Mouse (Mus musculus) macrophage (primary cell): ENCODE measurements around the gene Zfp28. TPM values are rescaled to one million over a fixed set of nuclear protein-coding genes. Genes with fewer than 3 reads are reported as not detected.
"Not testable (repeated sequence)": the region's sequence is repeated elsewhere in the genome, so short reads cannot be mapped to it uniquely, and the experiment has no call there.

ENCODE experiments used
- H3K27ac ChIP-seq: fragments of 350-480 bp; formaldehyde crosslinking; 2 replicates; pipeline ENCODE4 v1.9.0; 2021
- H3K36me3 ChIP-seq: fragments of 350-480 bp; formaldehyde crosslinking; 2 replicates; pipeline ENCODE4 v1.9.0; 2021; ENCODE audit errors: inconsistent target
- H3K4me3 ChIP-seq: fragments of 350-480 bp; formaldehyde crosslinking; 2 replicates; pipeline ENCODE4 v1.9.0; 2021; ENCODE audit errors: inconsistent target
- H3K79me2 ChIP-seq: fragments of 350-480 bp; formaldehyde crosslinking; 2 replicates; pipeline ENCODE4 v1.9.0; 2021; ENCODE audit errors: inconsistent target
- WGBS: methylation state at CpG from one replicate; pipeline ENCODE4 v1.1.7; 2026; ENCODE audit warnings: inconsistent platforms; ENCODE audit not compliant: missing documents; 5-methylcytosine and 5-hydroxymethylcytosine counted together
- polyA plus RNA-seq: library from polyadenylated mRNA; stranded (reverse); fragments of 250-400 nt; gene quantifications from 3 replicates; pipeline ENCODE4 v1.2.4, GENCODE M21; 2018; ENCODE audit warnings: inconsistent platforms
- total RNA-seq, 78 experiments: library from RNA; depleted of rRNA; stranded (reverse); fragments of 250-400 nt; gene quantifications; 1 replicate in 9 of 78; 2 replicates in 24 of 78; 3 replicates in 43 of 78; 4 replicates in 2 of 78; pipeline ENCODE4 v1.2.4; 2018; ENCODE audit warnings: inconsistent platforms in 56 of 78

The Zfp28 gene
- 10 to 100 TPM; 15.3 to 73.2 (median 39.6) TPM for total RNA-seq (2018; cell fraction: chromatin; rRNA removed)
- total RNA-seq (2018; cell fraction: cytosol; rRNA removed) = 1 to 10 TPM; 1.7 to 8.3 (median 4.2) TPM
- 10 to 100 TPM in 22 of 26 experiments, 1 to 10 TPM in 4; 5.6 to 42.7 (median 18.0) TPM for total RNA-seq (2018; cell fraction: nucleus; rRNA removed)
- polyA plus RNA-seq = 6.1 to 7.1 TPM (median 6.9 TPM) in 3 replicates

DNA sequence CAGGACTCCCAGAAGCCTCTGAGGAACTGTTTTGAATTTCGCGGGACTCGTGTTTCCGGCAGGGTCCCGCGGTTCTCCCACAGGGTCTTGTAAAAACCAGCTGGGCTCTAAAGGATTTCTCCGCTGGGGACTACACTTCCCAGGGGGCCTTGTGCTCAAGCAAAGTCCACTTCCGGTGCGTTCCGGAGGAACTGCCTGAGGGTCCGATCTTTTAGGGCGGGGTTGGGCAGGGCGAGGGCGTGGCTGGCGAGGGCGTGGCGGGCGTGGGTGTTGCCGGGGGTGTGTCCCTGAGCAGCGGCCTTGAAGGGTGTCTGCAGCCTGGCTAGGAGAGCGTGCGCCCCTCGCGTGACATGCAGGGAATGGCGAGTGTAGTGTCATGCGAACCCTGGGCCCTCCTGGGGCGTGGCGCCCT, at the start of gene Zfp28:
Zfp28 (plus strand) TSS at position 252 of the 412 bp plus-strand sequence.
- WGBS = 0% methylated on average over 28 of the region's 28 CpGs
- peaks cover 8% of the 10 kb centered on the region; the same call in 1 of the 2 replicates for H3K36me3 ChIP-seq
- peak within 1 kb of the TSS; percentile 47 for H3K4me3 ChIP-seq
- peak within 1 kb of the TSS; percentile 21; the same call in 1 of the 2 replicates for H3K27ac ChIP-seq
- H3K79me2 ChIP-seq = no peaks in the 10 kb centered on the region

DNA sequence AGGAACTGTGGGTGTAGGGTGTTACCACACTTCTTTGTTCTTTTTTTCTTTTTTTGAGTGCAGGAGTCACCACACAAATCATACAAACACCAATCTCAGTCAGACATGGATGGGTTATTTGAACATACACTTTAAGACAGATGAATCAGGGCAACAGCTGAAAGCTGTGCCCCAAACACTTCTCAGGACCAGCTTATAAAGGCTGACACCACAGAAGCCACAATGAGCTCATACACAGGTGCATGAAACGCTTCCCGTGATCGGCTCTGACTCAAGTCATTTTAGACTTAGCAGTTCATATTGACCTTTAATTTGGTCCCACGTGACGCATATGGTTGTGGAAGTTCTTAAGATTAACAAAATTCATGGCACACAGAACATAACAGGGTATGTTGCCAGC, 43.2 kb upstream of the Zfp28 start:
- Histone ChIP-seq H3K4me3 (no peak overlapping the region), H3K36me3 (no peaks in the 10 kb centered on the region), H3K27ac (no peak overlapping the region), H3K79me2 (no peaks in the 10 kb centered on the region)
- WGBS = 89% methylated on average over 5 of the region's 5 CpGs

DNA sequence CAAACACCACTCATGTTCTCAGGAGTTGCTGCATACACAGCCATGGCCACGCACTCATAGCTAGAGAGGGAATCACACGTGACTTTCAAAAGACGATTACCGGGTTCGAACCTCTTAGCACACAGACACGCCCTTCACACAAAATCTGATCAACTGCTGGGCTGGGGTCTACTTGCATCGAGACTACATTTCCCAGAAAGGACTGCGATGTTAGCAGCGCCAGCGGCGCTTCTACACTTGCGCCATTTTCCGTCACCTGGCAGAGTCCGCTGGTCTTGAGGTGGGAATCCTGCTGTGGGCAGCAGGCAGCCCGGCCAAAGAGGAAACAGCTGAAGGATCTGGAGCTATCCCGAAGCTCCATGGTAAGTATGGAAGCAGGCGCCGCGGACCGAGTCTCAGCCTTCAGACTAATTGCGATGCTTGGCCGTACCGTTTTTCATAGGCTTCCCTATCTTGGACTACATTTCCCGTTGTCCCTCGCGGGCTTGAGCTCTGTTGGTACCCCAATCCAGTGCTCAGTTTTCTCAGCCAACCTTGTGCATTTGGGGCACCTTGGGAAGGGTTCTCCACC, 39.5 kb upstream of the Zfp28 start, which contains the start of gene Gm3854:
Gm3854 (plus strand) TSS at position 259 of the 571 bp plus-strand sequence.
- no peak within 1 kb of the TSS for H3K27ac ChIP-seq
- WGBS = 2% methylated on average over 26 of the region's 26 CpGs
- no peaks in the 10 kb centered on the region for H3K36me3 ChIP-seq
- peak within 1 kb of the TSS; percentile 32 for H3K4me3 ChIP-seq
- H3K79me2 ChIP-seq = no peaks in the 10 kb centered on the region

DNA sequence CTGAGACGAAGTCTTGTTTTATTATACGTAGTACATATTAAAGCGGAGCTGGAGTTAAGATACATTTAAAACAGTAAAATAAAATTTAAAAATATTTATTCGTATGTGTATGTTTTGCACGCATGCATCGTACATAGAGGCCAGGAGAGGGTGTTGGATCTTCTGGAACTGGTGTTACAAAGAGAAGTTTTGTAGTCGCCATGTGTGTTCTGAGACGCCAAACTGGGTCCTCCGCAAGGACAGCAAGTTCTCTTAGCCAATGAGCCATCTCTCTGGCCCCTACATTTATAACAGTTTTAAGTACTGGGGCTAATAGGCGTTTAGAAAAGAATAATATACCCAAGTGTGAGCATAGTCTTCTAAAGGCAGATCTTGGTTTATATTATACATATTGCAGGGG, 39.0 kb upstream of the Zfp28 start:
- Histone ChIP-seq H3K27ac (no peak overlapping the region), H3K4me3 (no peak overlapping the region)
- 48% methylated on average over 10 of the region's 10 CpGs for WGBS

DNA sequence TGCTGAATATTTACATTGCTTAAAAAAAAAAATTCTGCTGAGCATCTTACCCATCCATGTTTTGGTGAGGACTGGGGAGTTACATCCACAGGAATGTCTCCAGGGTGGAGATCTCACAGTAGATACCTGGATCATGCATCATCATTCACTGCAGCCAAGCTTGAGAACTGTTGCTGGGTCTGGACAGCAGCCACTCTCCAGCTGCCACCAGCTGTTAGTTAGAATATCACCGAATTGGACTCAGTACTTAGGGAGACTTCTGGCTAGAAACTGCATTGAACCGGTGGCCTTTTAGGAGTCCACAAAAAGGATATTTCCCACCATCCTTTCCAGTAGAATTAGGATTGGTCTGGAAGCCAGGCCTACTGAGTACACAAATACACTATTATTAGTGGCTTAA, 25.0 kb upstream of the Zfp28 start:
- Histone ChIP-seq H3K27ac (no peak overlapping the region), H3K79me2 (no peaks in the 10 kb centered on the region), H3K36me3 (no peaks in the 10 kb centered on the region), H3K4me3 (no peak overlapping the region)
- 78% methylated on average over 2 of the region's 2 CpGs for WGBS

More for the DNA sequence above, 39.0 kb upstream of the Zfp28 start:
- Histone ChIP-seq H3K36me3 (no peaks in the 10 kb centered on the region), H3K79me2 (no peaks in the 10 kb centered on the region)

DNA sequence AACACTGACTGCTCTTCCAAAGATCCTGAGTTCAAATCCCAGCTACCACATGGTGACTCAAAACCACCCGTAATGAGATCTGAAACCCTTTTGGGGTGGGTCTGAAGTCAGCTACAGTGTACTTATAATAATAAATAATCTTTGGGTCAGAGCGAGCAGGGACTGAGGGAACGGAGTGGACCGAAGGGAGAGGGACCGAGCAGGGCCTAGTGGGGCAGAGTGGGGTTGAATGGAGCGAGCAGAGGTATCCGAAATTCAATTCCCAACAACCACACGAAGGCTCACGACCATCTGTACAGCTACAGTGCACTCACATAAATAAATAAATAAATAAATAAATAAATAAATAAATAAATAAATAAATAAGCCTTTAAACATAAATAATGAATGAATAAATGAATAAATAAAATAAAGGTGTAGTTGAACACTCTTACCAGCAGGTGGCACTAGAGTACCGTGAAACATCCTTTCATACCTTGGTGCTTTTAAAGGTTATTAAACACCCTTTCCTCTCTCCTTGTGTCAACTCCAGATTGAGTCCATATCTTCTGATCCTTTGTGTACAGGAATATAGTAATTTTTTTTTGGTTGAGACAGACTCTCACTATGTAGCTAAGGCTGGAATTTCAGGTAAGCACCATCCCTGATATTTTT, 24.0 kb upstream of the Zfp28 start:
- 55% methylated on average over 10 of the region's 10 CpGs for WGBS

DNA sequence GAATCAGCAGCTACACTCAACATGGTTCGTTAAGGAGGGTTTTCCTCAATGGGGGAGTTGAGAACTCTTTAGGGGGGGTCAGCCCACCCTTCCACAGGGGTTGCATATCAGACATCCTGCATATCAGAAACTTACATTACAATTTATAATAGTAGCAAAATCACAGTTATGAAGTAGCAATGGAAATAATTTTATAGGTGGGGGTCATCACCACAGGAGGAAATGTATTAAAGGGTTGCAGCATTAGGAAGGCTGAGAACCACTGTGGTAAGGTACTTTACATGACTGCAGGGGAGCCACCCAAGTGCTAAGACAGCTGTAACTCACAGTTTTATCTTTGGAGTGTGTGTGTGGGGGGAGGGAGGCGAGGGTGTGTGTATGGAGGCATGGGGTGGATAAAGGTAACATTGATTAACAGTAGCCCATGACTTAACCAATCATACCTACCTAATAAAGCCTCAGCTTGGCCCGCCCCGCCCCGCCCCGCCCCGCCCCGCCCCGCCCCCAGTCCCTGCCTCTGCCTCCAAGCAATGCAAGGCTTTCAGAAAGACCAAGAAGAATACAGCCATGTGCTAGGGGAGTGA, 22.5 kb upstream of the Zfp28 start:
- Histone ChIP-seq H3K79me2 (no peaks in the 10 kb centered on the region), H3K36me3 (no peaks in the 10 kb centered on the region), H3K4me3 (no peak overlapping the region), H3K27ac (no peak overlapping the region)
- 32% methylated on average over 9 of the region's 9 CpGs for WGBS

More for the DNA sequence above, 24.0 kb upstream of the Zfp28 start:
- Histone ChIP-seq H3K27ac (no peak overlapping the region), H3K79me2 (no peaks in the 10 kb centered on the region), H3K4me3 (no peak overlapping the region), H3K36me3 (no peaks in the 10 kb centered on the region)

DNA sequence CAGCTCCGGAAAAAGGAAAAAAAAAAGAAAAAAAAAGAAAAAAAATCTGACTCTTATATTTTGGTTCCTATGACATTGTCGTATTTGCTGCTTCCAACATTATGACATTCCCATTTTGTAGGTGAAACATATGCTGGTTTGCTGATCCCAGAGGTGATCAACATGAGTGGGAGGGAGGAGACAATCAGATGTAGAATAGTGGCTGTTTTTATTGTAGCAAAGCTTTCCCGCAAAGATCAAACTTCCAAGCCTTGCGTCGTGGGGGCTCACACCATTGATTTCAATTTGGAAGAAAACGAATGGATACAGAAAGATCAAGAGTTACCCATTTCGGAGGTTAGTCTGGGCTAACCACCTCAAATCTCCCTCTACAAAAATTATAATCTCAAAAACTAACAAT, 21.3 kb upstream of the Zfp28 start:
- Histone ChIP-seq H3K27ac (peak overlapping the region; percentile 32), H3K36me3 (no peaks in the 10 kb centered on the region), H3K79me2 (no peaks in the 10 kb centered on the region), H3K4me3 (peak overlapping the region; percentile 45)
- WGBS = 30% methylated on average over 6 of the region's 7 CpGs

DNA sequence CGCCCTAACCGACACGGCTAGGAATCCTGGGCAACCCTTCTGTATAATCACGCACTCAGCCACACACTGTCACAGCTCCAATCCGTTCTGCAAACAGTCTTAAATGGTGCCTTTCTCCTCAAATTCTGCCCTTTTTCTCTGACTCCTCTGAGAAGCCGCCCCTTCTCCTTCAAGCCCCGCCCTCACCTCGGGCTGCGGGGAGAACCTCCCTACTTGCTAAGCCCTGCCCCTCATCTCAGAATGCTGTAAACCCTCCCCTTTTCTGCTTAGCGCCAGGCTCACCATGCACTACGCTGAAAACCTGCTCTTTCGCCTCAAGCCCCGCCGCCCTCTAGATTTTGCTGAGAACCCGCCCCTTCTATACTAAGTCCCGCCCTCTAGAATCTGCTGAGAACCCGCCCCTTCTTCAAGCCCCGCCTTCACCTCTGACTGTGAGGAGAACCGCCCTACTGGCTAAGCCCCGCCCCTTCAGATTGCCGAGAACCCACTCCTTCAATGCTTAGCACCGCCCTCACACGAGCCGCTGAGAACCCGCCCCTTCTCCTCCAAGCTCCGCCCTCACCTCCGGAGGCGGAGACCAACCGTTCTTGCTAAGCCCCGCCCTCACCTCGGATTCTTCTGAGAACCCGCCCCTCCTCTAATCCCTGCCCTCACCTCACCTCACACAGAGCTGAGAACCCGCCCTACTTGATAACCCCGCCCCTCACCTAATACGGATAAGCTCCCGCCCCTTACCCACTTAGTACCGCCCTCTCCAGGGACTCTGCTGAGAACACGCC, 20.6 kb upstream of the Zfp28 start:
- H3K4me3 ChIP-seq = peak overlapping the region; percentile 86
- no peaks in the 10 kb centered on the region for H3K79me2 ChIP-seq
- H3K27ac ChIP-seq = peak overlapping the region; percentile 62
- H3K36me3 ChIP-seq = no peaks in the 10 kb centered on the region
- 3% methylated on average over 37 of the region's 38 CpGs for WGBS

DNA sequence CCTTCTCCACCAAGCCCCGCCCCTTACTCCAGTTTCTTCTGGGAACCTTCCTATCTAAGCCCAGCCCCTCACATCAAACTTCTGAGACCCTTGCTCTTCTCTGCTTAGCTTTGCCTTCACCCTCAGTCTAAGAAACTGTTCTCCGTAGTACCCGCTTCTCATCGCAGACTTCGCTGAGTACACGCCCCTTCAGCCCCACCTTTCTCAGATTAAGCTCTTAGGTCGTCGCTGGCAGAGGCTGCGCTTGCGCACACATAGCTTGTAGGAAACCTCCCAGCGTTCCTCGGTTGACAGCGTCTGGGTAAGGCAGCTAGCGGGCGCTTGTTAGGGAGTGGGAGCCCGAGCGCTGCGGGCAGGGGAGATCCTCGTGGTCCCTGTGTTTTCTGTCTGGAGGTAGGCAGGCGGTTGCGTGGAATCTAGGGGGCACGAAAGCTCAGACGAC, 20.0 kb upstream of the Zfp28 start, which contains the start of gene Zfp78:
Zfp78 (plus strand) TSS at position 234 of the 442 bp plus-strand sequence.
- peak within 1 kb of the TSS; percentile 62 for H3K27ac ChIP-seq
- WGBS = 1% methylated on average over 23 of the region's 23 CpGs

DNA sequence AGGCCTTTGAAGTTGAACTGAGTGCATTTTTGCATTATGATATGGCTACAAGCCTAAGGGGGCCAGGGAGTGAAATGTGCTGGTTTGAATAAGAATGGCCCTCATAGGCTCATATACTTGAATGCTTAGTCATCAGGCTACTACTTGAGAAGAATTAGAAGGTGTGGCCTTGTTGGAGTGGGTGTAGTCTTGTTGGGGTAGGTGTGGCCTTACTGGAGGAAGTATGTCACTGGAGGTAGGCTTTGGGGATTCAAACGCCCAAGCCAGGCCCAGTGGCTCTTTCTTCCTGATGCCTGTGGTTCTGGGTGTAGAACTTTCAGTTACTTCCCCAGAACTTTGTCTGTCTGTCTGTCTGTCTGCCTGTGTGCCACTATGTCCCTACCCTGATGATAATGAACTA, 18.3 kb upstream of the Zfp28 start:
- Histone ChIP-seq H3K4me3 (no peak overlapping the region), H3K27ac (no peak overlapping the region), H3K36me3 (no peaks in the 10 kb centered on the region), H3K79me2 (no peaks in the 10 kb centered on the region)
- WGBS = 50% methylated on average over 1 of the region's 1 CpGs

More for the DNA sequence above, 20.0 kb upstream of the Zfp28 start, which contains the start of gene Zfp78:
- Histone ChIP-seq H3K4me3 (peak within 1 kb of the TSS; percentile 86), H3K36me3 (no peaks in the 10 kb centered on the region), H3K79me2 (no peaks in the 10 kb centered on the region)

DNA sequence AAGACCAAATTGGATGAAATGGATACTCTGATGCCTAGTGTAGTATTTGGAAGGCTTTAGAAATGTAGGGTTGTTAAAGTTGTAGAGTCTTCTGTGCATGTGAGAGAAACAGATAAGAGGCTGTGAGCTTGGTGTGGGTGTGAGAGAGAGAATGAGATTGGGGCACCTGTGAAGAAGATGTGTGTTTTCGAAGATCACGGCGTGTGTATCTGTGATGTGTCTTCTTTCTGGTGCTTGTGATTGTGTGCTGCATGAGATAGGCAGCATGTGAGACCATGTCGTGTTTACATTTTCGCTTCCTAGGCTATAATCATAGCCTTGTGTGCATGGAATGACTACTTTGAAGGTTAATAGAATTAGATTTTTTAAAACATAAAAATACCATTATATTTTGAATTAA, 15.9 kb upstream of the Zfp28 start:
- H3K36me3 ChIP-seq = no peaks in the 10 kb centered on the region
- no peak overlapping the region for H3K4me3 ChIP-seq
- H3K79me2 ChIP-seq = no peaks in the 10 kb centered on the region
- no peak overlapping the region for H3K27ac ChIP-seq
- WGBS = 92% methylated on average over 5 of the region's 5 CpGs

DNA sequence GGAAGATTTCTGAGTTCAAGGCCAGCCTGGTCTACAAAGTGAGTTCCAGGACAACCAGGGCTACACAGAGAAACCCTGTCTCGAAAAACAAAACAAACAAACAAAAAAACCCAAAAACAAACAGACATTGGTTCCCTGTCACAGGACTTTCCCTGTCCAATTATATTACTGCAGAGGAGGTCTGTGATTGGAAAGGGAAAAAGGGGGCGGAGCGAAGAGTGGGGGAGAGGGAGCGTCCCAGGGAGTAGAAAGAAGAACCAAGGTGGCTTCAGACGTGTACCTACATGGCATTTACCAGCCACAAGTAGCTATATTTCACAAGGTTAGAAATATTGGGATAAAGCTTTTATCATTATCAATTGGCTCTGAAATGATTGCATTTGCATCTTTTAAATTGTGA, 14.9 kb upstream of the Zfp28 start:
- 86% methylated on average over 5 of the region's 5 CpGs for WGBS

DNA sequence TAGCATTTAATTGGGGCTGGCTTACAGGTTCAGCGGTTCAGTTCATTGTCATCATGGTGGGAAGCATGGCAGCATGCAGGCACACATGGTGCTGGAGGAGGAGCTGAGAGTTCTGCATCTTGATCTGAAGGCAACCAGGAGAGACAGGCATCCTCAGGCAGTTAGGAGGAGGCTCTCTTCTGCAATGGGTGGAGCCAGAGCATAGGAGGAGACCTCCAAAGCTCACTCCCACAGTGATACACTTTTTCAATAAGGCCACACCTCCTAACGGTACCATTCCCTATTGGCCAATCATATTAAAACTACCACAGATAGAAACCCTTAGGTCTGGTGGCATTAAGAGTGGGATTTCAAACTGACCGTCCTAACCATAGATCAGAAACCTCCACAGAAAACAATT, 13.6 kb upstream of the Zfp28 start:
- H3K27ac ChIP-seq = no peak overlapping the region
- H3K36me3 ChIP-seq = no peaks in the 10 kb centered on the region
- no peaks in the 10 kb centered on the region for H3K79me2 ChIP-seq
- 98% methylated on average over 3 of the region's 3 CpGs for WGBS
- H3K4me3 ChIP-seq = no peak overlapping the region

More for the DNA sequence above, 14.9 kb upstream of the Zfp28 start:
- not testable (repeated sequence) for H3K36me3 ChIP-seq, H3K4me3 ChIP-seq, H3K79me2 ChIP-seq, H3K27ac ChIP-seq
